Mouse (Mus musculus): ENCODE results near the gene Cd164l2.

Gene Cd164l2

DNA sequence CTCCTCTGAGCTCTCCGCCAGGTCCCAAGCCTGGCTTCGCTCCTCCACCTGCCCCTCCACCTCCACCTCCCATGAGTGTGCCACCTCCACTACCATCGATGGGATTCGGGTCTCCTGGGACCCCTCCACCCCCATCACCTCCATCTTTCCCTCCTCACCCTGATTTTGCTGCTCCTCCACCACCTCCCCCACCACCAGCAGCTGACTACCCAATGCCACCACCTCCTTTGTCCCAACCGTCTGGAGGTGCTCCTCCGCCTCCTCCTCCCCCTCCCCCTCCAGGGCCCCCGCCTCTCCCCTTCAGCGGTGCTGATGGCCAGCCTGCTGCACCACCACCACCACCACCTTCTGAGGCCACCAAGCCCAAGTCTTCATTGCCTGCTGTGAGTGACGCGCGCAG lies 17.4 kb upstream of the Cd164l2 start:
- in situ Hi-C loops (cut with MseI, MboI) = no loop called here

DNA sequence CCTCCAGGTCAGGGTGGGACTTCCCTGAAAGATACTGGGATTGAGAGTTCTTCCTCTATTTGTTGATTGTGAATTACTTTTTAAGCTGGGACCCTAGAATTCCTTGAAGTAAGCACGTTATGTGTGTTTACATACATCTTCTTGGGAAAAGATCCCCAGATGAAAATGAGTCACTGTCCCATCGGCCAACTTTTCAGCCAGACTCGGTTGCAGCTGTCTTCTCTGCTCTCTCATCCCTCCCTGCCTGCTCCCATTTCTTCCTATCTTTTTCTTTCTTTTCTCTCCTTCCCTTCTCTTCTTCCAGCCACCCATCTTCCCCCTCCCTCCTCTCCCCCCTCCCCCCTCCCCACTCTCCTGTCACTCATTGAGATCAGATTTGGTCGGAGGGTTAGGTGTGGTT lies 16.9 kb upstream of the Cd164l2 start:
- in situ Hi-C loops (cut with MseI, MboI) = no loop called here

DNA sequence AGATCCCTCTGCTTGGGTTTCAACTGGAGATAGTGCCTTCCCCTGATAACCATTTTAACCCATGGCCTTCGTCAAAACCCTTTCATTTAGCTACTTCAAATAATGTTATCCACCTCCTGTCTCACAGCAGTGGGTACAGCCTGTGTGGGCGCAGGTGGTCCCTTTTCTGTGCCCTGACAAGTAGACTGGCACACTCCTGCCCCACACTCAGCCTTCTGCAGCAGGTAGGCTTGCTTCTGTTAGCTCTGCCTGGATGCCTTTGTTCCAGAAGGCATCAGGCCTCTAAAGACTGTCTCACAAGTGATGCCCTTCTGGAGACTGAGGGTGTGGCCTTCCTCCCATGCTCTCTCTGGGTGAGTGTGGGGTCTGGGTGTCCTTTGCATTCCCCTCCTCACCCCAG lies 15.8 kb upstream of the Cd164l2 start:
- in situ Hi-C loops (cut with MseI, MboI) = no loop called here

DNA sequence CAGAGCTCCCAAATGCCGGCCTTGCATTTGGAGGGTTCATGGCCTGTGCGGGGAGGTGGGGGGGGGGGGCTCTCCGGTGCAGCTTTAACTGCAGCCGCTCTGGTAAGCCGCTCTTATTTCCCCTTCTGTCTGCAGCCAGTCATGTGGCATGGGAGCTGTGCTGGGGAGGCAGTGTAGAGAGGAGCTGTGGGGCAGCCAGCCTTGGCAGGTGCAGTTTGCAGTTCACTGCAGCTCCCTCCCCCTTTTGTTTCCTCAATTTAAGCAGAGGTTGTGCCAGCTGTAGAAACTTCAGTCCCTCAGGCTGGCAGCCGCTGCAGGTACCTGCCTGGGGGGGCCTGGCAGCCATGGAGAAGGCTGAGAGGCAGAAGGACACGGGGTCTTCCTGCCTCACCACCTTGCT lies 15.1 kb upstream of the Cd164l2 start:
- in situ Hi-C loops (cut with MseI, MboI) = no loop called here

DNA sequence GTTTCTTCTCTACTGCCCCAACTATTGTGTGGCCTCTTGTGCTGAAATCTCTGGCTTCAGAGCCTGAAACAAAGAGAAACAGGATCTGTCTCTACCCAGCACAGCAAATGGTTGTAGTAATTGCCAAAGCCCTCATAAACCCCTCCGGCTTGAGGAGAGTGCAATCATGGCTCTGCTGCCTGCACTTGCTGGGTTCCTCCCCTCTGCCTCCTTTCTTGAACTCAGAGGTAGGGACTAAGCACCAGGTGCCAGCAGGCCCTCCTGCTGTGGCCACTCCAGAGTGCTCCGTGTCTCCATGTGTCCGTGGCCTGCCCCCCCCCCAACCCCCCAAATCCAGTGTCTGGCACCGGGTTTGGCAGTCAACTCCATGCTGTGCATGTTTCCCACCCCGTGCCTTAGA lies 14.6 kb upstream of the Cd164l2 start:
- in situ Hi-C loops (cut with MseI, MboI) = no loop called here

DNA sequence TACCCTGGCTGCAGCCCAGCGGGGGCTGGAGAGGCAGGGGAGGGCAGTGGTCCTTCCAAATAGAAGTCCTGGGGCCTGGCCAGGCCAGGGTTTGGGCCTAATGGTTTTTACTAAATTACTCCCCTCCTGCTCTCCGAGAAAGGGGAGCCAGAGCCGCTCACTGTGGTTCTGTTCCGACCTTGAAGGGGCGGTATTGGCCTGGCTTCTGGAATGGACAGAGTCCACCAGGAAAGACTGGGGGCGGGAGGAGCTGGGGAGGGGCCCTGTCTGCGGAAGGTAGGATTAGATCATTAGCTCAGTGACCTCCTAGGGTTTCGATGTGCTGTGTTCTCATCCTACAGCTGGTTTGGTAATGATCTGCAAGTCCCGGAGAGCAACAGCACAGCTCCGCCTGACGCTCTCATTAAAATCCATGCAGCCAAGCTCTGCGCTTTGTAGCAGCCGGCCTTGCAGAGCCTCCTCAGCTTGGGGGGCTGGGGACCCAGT lies 14.1 kb upstream of the Cd164l2 start:
- in situ Hi-C loops (cut with MseI, MboI) = no loop called here

DNA sequence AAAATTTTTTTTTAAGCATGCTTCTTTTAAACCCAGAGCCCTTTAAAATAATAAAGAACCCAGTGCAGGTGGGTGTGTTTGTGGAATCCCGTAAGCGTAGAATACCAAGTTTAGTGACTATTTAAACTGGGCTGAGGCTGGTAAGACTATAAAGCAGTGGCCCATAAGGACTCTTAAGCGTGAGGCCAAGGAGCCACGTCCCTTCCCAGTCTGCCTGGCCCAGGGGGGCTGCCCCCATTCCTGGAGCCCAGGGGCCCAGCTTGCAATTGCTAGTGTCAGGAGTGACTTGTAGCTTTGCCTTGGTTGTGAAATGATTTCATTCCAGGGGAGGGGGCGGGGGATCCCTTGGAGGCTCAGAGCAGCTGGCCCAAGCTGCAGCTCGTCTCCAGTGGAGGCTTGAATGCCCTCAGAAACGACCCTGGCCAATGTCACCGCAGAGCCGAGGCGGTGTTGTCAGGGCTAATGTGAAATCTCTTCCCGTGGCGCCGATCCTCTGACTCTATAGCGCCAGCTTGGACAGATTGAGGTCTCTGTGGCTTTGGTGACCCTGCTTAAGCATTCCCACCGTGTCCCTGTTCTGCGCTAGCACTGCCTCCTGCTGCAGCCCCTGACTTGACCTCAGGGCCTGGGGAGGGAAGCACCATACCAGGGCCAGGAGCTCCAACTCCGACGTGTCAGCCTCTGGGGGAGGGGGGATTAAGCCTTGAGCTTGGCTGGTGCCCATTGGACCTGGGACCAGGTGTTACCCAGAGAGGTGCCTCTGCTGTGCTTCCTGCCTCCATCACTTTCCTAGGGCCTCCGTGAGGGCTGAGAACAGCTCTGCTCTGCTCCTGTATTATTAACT lies 13.4 kb upstream of the Cd164l2 start:
- in situ Hi-C loops (cut with MseI, MboI) = no loop called here

DNA sequence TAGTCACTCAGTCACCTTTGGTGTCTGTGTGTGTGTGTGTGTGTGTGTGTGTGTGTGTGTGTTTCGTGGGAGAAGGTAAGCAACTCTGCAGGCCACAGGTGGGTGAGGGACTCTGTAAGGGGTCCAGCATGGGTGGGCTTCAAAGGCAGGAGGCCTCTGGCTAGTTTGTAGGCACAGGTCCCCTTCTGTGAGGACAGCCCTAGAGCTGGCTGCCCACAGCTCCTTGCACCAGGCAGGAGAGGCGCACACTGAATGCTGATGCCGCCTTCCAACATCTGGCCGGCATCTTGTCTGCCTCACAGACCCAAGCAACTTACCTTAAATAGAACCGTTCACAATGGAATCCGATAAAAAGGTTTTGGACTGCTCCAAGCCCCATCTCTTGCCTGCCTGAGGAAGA lies 12.2 kb upstream of the Cd164l2 start:
- in situ Hi-C loops (cut with MseI, MboI) = no loop called here

DNA sequence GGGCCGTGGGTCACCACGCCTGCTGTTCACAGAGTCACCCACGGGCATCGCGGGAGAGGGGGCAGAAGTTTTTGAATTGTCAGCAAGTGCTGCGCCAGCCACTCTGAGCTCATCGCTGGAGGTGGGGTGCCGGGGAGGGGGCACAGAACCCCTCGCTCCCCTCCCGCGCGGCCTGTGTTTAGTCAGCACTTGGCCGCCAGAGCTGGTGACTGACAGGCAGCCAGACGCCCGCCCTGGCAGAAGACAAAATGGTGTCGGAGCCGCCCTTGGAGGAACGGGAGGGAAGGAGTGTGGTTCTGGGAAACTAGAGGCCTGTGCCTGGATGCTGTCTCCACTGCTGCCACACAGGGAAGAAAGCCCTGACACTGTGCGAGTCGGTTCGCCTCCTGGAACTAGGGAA lies 11.6 kb upstream of the Cd164l2 start:
- in situ Hi-C loops (cut with MseI, MboI) = no loop called here

DNA sequence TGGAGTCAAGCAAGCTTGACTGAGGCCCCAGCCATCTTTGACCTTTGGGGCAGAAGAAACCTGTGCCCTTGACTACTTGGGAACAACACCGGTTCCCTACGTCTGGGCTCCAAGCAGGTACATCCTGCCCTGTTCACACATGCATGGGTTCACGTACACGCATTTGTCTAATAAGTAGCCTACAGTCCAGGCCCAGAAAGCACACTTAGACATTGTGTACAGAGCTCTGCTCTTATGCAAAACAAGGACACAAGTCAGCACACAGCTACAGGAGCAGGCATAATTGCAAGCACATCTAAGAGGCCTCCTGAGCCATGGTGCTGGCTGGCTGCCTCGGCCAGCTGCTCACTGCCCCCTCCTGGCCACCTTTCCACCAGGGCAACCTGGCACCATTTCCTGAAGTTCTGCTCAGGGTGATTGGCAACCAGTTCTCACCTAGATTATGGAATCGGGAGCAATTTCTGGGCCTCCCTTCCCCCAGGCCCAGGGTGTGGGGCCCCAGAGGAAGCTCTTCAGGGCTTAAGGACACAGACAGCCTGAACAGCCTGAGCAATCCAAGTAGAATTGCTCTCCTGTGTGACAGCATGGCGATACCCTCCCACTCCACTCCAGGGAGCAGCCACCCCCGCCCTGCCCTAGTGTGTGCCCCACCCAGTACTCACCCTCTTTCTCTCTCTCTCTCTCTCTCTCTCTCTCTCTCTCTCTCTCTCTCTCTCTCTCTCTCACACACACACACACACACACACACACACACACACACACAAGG lies 10.7 kb upstream of the Cd164l2 start:
- in situ Hi-C loops (cut with MseI, MboI) = no loop called here

DNA sequence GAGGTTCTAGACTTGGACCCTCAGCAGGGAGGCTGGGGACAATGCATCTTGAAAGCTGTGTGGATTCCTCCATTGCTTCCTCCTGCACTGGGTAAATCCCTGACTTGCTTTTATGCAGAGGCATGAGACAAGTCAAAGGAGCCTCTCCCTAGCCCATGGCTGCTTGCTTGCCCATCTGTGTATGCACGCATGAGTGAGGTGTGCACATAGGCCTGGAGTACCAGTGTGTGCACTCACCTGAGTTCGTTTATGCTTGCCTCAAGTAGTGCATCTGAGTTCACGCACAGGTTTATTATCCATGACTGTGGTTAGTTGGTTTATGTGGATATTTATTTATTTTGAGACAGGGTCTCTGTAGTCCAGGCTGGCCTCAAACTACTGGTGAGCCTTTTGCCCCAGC lies 9.7 kb upstream of the Cd164l2 start:
- in situ Hi-C loops (cut with MseI, MboI) = no loop called here

DNA sequence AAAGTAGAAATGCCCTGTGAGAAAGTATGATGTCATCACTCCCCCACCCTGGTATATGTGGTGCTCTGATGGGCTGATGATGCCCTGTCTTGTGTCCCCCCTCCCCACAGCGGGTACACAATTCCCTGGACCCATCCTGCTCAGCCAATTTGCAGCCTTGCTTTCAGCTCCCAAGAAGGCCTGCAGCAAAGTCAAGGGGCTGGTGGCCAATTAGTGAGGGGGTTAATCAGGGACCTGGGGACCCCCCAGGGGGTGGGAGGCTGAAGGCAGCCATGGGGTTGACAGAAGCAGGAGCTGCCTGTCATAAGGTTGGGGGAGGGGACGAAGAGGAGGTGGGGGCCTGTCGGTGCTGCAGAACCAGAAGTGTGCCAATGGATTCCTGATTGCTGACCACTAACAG lies 8.3 kb upstream of the Cd164l2 start:
- in situ Hi-C loops (cut with MseI, MboI) = no loop called here

DNA sequence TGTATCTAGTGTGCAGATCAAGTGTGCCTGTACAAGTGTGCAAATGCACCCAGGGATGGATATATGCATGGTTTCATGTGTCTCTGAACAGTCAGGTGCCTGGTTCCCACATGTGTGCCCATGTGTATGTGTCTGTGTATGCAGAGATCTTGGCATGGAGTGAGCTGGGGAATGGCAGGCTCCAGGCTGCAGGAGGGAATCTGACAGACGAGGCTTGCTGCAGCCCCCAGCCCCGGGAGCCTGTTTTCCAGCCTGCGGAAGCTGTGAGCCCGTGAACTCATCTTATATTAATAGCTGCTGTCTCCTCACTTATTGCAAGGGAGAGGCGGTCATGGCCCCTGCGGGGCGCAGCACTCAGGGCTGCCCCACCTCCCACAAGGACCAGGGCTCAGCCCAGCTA lies 7.6 kb upstream of the Cd164l2 start:
- in situ Hi-C loops (cut with MseI, MboI) = no loop called here

DNA sequence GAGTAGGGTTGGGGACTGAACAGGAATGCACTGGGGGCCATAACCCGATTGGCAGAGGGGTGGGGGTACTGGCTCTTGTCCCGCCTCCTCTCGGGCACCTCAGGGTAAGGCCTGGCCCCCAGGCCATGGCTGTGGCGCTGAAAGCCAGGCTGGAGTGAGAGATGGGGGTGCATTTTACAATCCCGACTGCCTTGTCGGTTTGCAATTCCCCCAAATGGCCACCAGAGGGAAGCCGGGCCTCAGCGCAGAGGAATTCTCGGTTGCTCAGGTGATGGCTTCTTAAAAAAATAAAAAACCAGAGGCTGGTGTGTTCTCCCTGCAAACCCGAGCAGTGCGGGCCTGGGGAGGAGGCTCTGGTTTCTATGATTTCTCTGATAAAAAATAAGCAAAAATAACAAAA lies 2.6 kb upstream of the Cd164l2 start:
- in situ Hi-C loops (cut with MseI, MboI) = no loop called here

DNA sequence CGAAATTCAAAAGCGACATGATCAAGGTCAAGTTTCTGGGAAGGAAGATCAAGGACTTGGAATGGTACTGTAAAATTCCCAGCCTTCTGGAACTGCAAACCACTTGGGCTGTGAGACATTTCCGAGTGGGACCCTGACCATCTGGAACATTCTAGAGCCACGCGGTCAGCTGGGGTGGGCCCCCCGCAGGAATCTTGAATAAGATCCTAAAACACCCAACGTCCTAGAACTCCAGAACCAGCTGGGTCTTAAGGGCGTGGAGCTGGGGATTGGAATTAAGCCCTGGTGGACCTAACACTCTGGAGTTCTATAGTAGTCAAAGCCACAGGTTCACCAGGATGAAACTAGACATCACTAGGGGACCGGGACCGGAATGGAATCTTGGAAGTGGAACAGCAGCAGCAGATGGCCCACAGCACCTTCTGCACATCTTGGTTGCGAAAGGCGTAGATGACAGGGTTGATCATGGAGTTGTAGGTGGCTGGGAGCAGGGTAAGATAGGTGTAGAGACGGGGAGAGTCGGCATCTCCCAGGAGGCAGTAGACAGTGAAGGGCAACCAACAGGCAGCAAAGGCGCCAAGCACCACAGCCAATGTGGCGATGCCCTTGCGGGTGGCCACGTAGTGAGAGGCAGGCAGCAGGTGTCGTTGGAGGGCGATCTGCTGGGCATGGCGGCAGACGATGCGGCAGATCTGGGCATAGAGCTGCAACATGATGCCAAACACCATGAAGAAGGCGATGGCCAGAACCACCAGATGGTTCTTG lies 1.7 kb upstream of the Cd164l2 start:
- in situ Hi-C loops (cut with MseI, MboI) = no loop called here

DNA sequence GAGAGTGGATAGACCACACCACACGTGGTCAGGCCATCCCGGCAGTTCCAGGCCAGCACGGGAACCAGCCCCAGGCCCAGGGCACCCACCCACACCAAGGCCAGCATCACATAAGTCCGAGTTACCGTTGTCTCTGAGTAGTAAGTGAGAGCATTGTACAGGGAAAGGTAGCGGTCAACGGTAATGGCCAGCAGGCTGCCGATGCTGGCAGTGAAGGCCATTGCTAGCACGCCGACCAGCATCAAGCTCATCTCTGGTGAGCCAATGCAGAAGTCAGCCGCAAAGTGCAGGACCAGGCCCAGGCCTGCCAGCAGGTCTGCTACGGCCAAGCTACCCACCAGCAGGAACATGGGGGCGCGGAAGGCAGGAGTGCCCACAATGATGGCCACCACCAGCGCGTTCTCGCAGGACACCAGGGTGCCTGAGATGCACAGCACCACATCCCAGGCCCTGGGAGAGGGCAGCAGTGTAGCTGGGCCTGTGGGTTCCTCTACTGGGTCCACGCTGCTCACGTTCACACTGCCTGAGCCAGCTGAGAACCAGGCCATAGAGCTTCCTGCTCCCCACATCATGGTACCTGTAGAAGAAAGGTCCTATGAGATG lies 1.0 kb upstream of the Cd164l2 start:
- in situ Hi-C loops (cut with MseI, MboI) = no loop called here

DNA sequence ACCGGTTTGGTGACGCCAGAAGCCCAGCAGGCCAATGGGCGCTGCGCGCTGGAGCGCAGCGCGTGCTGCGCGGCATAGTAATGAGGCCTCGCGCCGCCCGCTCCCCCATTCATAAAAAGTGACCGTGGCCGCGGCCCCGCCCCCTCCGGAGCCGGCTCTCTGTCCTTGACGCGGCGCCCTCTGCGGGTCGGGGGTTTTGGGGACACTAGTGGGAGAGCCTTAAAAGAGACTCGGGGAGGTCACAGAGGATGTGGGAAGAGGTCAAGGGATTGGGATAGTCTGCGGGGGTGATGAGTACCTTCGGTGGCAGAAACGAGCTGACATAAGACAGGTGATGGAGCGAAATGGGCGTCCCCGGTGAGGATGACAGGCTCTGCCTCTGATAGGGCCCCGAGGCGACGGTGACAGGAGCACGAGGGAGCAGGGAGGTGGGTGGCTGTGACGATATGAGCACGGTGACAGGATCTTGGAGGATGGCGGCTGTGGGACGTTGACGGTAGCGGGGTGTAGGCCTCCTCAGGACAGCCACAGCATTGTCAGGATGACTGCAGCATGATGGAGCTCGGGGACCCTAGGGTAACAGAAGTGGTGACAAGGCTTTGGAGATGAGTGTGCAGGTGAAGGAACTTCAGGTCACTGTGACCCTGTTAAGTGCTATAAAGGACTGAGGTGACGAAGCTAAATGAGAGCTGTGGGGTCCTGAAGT lies 784 bp downstream of the Cd164l2 start:
- in situ Hi-C loops (cut with MseI, MboI) = no loop called here

DNA sequence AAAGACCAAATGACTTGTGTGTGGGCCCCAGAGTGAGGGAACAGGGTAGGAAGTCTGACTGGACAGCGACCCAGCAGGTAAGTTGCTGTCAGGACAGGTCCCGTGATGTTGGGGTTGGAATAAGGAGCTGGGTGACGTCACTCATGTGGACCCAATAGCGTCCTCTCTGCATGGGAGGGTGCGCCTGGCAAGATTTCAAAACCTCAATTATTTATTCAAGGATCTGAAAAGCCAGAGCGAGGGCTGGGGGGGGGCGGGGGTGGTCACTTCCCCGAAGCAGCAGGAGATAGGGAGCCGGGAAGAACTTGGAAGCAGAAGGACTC lies 1.3 kb downstream of the Cd164l2 start:
- in situ Hi-C loops (cut with MseI, MboI) = no loop called here

DNA sequence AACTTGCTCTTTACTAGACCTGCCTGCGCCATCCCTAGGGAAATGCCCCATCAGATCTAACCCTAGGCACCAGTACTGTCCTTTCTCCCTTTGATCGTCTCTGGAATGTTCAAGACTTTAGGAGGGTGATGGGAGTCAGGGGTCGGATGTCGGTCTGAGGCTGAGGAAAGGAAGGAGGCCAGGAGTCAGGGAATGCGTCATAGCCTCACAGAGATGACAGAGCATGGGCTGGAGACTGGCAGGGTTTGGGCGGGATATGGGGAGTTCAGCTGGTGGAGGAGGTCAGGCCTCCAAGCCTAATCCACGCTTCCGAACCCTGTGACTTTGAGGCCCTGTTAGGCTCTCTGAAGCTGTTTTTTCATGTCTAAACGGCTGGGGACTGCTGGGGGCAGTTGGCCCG lies 1.7 kb downstream of the Cd164l2 start:
- in situ Hi-C loops (cut with MseI, MboI) = no loop called here

DNA sequence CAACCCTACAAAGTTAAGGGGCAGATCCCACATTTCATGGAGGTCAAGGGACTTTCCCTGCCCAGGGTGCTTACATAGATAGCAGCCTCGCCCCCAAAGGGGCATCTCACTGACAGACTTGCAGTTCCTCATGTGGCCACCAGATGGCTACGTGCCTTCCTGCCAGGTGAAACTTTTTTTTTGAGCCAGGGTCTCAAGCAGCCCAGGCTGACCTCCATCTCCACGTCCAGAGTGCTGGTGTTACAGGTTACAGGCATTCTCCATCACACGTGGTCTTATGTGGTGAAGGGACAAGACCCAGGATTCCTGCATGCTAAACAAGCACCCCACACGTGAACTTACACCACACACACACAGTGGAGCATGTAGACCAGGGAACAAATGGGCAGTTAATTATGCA lies 5.7 kb downstream of the Cd164l2 start:
- in situ Hi-C loops (cut with MseI, MboI) = no loop called here

DNA sequence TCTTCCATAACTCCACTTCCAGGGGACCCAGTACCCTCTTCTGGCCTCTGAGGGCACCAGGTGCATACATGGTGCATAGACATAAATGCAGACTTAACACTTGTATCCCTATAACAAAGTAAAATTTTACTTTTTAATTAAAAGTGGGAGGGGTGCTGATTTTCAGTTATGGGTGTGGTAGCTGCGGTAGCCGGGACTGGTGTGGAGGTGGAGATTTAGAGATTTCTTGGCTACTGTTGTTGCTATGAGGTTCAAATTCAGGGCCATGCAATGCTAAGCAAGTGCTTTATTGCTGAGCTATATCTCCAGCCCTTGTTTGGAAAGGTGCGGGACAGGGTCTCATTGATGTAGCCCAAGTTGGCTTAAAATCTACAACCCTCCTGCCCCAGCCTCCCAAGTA lies 6.8 kb downstream of the Cd164l2 start:
- in situ Hi-C loops (cut with MseI, MboI) = no loop called here

DNA sequence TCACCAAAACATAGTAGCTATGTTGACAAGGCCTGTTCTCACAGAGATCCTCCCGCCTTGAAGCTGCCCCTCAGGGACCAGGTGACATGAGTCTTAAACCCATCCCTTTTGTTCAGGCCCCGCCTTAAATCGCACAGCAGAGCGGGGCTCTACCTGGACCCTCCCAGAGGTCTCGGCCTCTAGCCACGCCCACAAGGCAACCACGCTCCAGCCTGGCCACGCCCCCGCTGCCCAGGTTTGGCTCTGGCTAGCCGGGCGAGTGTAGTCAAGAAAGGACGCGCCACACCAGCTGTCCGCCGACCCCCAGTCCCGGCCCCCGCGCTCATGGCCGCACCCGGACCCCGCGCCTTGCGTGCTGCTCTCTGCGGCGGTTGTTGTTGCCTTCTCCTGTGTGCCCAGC lies 8.7 kb downstream of the Cd164l2 start:
- in situ Hi-C loops (cut with MseI, MboI) = no loop called here
